Mouse (Mus musculus) testis, adult 2 months (tissue): ENCODE measurements around the gene Nav3.

ENCODE experiments used
- CTCF ChIP-seq: fragments of 200-500 bp; IDR thresholded peaks from 2 replicates; pipeline ENCODE4 v1.5.1; 2012; ENCODE audit warnings: low read depth, mild to moderate bottlenecking, inconsistent platforms, low read length, moderate library complexity; ENCODE audit not compliant: control insufficient read depth, insufficient read depth, insufficient replicate concordance
- POLR2A ChIP-seq: fragments of 200-500 bp; IDR thresholded peaks from 2 replicates; pipeline ENCODE4 v1.6.1; 2012; ENCODE audit warnings: low read depth, mild to moderate bottlenecking, inconsistent platforms, low read length, moderate library complexity; ENCODE audit not compliant: control insufficient read depth

- TF ChIP-seq CTCF (no peak), POLR2A (no peak)
Observed at GRCm38 (mm10) chr10:110072355-110072754, 383.6 kb downstream of the Nav3 start.
